Mouse (Mus musculus): Measurements from ENCODE around the gene Oaz2.
"Not testable (repeated sequence)": the region's sequence is repeated elsewhere in the genome, so short reads cannot be mapped to it uniquely, and the experiment has no call there.

Oaz2 gene

GRCm38 (mm10) chr9:65651957-65652356, 15.8 kb upstream of the Oaz2 start:
- DNase-seq (ENCODE audit: low spot score) = not testable (repeated sequence)

- DNase-seq (ENCODE audit: low spot score) = no peak
Measured at GRCm38 (mm10) chr9:65653741-65654140, 14.1 kb upstream of the Oaz2 start.

GRCm38 (mm10) chr9:65654700-65655237, 13.0 kb upstream of the Oaz2 start:
- DNase-seq (ENCODE audit: low spot score) = no peak

- no peak for DNase-seq (ENCODE audit: low spot score)
Measured at GRCm38 (mm10) chr9:65655540-65655939, 12.3 kb upstream of the Oaz2 start.

DNA sequence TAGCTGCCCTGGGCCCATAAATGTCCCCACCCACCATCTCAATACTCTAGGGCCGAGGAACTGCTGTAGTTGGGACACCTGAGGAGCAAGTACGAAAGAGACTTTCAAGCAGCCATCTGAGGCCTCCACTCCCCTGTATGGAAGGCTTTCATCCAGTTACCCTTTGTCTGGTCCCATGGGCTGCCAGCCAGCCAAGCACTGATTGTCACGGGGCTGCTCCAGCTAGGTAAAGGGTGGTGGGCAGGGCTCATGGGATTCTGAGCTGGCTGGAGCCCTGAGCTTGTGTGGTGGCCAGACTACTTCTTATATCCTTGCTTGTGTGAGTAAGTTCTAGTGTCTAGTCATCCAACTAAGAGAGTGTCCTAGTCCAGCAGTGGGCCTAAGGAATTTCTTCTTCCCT, 10.6 kb upstream of the Oaz2 start:
- DNase-seq (ENCODE audit: low spot score) = no peak

GRCm38 (mm10) chr9:65661029-65661428, 6.8 kb upstream of the Oaz2 start:
- no peak for DNase-seq (ENCODE audit: low spot score)

DNA sequence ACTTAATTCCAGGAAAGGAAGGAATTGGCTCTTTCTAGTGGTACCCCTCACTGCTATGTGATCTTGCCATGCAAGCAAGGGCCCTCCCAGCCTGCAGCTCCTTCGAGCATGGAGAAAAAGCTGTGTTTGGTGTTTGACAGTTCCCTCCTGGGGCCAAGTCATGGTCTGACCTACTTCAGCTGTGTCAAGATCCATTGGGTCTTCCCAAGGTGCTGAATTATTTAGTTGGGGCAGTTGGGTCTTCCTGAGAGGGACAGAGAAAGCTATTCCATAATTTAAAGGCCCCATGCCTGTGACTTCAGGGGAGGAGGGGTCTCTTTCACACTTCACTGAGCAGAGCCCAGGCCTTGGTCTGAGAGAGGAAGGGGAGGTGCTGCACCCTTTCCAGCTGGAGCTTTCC, 6.3 kb upstream of the Oaz2 start:
- DNase-seq (ENCODE audit: low spot score) = no peak

DNA sequence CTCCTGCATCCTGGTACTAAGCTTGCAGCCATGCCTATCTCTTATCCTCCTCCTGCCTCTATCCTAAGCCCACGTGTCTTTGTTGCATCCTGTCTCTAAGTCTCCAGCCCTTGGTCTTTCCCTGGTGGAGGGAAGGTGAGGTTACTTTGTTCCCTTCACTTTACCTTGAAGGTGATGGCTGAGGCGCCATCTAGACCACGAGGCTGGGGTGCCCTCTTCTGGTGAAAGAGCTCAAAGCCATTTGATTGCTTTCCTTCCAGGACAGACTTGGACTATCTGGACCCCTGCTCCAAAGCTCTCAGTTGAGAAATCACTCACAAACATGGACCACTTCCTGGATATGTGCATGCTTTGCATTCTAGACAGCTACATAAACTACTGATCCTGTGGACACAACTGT, 3.6 kb upstream of the Oaz2 start:
- DNase-seq (ENCODE audit: low spot score) = no peak

- DNase-seq (ENCODE audit: low spot score) = peak; percentile 36
Measured at GRCm38 (mm10) chr9:65666042-65666441, 1.8 kb upstream of the Oaz2 start.

- no peak for DNase-seq (ENCODE audit: low spot score)
Measured at GRCm38 (mm10) chr9:65671431-65671931, 3.7 kb downstream of the Oaz2 start.

- DNase-seq (ENCODE audit: low spot score) = no peak
Measured at GRCm38 (mm10) chr9:65672996-65673395, 5.2 kb downstream of the Oaz2 start.

GRCm38 (mm10) chr9:65675461-65676357, 7.9 kb downstream of the Oaz2 start:
- DNase-seq (ENCODE audit: low spot score) = no peak

GRCm38 (mm10) chr9:65676358-65677118, 8.7 kb downstream of the Oaz2 start:
- DNase-seq (ENCODE audit: low spot score) = peak; percentile 81

DNA sequence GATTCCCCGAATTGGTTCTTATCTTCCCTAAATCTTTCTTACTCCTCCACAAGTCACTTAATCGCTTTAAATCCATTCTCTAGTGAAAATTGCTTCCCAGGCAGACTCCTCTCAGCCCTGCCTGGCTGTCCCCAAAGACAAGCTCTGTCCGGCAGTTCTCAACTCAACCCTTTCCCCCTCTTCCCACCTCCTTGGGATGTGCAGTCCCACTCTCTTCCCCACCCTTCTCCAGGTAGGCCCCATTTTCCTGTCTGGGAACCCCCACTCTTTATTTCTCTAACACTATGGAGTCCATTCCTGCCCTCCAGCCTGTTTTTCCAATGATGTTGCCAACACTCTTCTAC, 9.3 kb downstream of the Oaz2 start:
- no peak for DNase-seq (ENCODE audit: low spot score)

DNA sequence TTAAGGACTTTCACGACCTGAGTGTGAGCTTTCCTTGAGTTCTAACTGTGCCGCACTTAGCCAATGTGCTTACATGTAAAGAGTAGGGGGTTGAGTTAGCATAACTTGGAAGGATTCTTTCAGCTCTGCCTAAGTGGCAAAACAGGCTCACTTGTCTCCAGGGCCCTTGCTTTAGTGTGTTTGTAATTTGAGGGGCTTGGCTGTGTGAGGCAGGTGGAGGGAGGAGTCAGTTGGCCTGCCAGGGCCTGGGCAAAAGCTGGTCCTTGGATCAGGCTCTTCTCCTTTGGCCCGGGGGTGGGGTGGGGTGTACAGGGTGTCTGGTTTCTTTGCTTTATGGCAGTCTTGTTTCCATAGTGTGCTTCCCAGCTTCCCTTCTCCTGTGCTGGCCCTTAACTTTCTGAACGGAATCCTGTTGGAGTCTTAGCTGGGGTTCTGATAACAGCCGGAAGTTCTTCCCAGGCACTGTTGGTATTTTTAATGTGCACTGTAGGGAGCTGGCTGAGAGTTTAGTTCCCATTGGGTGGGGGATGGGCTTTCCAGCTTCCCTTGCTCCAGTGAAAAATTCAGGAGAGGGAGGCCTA, 11.5 kb downstream of the Oaz2 start:
- no peak for DNase-seq (ENCODE audit: low spot score)

DNA sequence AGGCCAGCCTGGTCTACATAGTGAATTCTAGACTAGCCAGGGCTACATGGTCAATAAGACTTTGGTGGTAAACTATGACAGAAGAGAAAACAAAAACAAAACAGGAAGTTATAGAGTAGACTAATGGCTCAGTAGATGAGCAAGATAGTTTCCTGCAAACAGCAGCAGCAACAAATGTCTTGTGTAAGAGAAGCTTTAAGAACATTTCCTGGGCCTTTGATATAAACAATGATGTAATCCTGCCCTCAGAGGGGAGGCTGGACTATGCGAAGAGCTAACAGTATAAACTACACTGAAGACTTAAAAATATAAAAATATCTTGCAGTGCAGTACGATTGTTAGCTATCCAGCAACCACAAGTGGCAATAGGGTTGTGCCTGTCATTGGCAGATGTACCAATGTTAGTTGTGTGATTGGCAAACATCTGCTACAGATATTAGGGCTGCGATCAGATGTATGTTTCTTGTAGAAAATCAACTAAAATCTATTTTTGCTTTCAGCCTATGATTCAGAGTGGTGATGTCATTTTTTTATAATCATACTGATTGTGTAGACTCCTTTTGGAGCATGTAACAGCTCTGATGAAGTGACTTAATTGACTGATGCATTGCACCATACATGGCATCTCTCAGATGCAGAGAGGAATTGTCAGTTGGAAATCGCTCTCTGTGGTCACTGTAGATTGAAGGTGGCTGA, 13.3 kb downstream of the Oaz2 start:
- no peak for DNase-seq (ENCODE audit: low spot score)

DNA sequence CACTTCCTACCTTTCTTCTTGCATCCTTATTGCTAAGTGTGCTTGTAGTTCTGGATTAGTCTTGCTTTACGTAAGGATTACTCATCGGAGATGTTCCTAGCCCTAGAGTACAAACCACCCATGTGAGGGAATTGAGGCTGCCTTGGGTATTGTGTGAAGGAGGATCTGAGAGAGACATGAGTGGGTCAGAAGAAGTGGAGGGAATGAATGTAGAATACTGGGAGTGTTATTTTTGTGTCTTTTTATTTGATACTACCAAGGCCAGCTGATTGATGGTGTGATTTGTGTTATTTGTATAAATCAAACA, 13.8 kb downstream of the Oaz2 start:
- DNase-seq (ENCODE audit: low spot score) = no peak

GRCm38 (mm10) chr9:65682183-65682582, 14.4 kb downstream of the Oaz2 start:
- DNase-seq (ENCODE audit: low spot score) = no peak

GRCm38 (mm10) chr9:65682994-65683393, 15.2 kb downstream of the Oaz2 start:
- DNase-seq (ENCODE audit: low spot score) = no peak

DNA sequence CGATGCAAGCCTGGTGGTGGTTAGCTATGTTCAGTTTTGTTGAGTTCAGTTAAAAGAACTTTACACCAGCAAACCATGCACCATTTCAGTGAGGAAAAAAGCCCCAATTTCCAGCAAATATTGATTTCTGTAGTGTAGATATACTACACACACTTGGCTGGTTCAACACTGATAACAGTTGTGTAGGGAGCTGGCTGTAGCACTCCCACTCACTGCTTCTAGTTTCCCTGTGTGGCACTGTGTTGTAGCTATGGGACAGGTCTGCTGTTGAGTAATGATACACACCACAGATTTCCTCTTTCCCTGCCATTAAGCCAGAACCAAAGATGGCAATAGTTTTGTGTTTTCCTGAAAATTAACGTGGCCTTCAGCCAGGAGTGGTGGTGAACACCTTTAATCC, 16.9 kb downstream of the Oaz2 start:
- DNase-seq (ENCODE audit: low spot score) = no peak

GRCm38 (mm10) chr9:65689869-65690268, 22.1 kb downstream of the Oaz2 start:
- DNase-seq (ENCODE audit: low spot score) = not testable (repeated sequence)

GRCm38 (mm10) chr9:65692466-65692865, 24.7 kb downstream of the Oaz2 start:
- DNase-seq (ENCODE audit: low spot score) = no peak

Measured in spleen, adult 12 weeks (tissue).